Mouse (Mus musculus) spleen, adult 18-20 months (tissue): ENCODE measurements around the gene Bcl11a.

Source experiments
- DNase-seq, 2 experiments: peaks; one replicate each; pipeline ENCODE4 v3.0.0; 2022; ENCODE audit warnings: mixed read lengths in 2 of 2

The Bcl11a gene

DNA sequence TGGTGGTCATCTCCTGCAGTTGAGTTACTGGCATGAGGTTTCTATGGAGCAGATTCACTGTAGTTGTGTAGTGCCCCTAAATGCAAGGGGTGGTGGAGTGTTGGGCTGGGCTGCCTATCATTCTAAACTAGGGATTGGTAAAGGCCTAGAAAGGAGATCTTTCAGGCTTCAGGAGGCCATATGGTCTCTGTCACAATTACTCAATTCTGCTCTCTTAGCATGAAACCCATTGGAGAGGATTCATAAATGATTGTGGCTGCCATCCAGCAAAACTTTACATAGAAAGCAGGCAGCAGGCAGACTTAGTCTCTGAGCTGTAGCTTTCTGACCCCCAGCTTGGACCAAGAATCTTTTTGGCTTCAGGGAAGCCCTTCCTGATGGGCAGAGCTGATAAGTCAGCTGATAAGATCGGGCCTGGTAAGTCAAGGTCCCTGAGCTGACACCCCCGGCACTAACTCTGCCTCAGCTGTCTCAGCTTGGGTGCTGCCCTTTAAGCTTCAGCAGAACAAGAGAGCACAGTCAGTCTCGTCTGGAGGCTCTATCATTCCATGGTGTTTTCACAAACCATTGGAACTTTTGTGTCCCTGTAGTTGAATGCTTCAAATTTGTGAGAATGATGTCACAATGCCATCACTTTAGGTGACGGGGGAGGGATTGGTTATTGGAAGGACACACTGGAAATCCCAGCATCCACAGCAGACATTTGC is 143.9 kb downstream of the Bcl11a start:
- no peak for DNase-seq
